20 mouse cellular contexts compared by ENCODE assay signal in genomic region chrX:9909572-9909971, GRCm38 (mm10). TPM values are rescaled to one million over a fixed set of nuclear protein-coding genes. Genes with fewer than 3 reads are reported as not detected.
"Had no signal": no experiment of that assay in that cellular context is flagged by ENCODE, and none has a peak within 500 bp of the region (broad histone marks: within the 10 kb centered on the region; RNA-seq: fewer than 3 reads in every experiment).

No protein-coding gene starts in this region.

- H3K27me3 ChIP-seq: midbrain, embryonic 12.5 days; neural tube, embryonic 13.5 days; neural tube, embryonic 15.5 days had no signal

- H3K4me2 ChIP-seq: lung, embryonic 14.5 days; midbrain, embryonic 12.5 days; neural tube, embryonic 13.5 days; neural tube, embryonic 15.5 days had no signal

- DNase-seq: lung, adult 18-20 months; lung, embryonic 14.5 days; lung, postnatal 10 days; lung, postnatal 4 days; midbrain, embryonic 14.5 days; retina, postnatal 1 day; right cerebral cortex, adult 18-20 months; right cerebral cortex, postnatal 25 days; right cerebral cortex, postnatal 4 days; spleen, adult 18-20 months; thymus, adult 2 months; thymus, postnatal 25 days; thymus, postnatal 4 days had no signal

- H3K9me3 ChIP-seq: midbrain, embryonic 10.5 days; midbrain, embryonic 12.5 days; neural tube, embryonic 13.5 days; neural tube, embryonic 15.5 days had no signal

- H3K27ac ChIP-seq: midbrain, embryonic 10.5 days; midbrain, embryonic 12.5 days; neural tube, embryonic 13.5 days; neural tube, embryonic 15.5 days had no signal

- ATAC-seq: midbrain, embryonic 16.5 days had no signal

- H3K36me3 ChIP-seq: midbrain, embryonic 10.5 days; midbrain, embryonic 12.5 days; neural tube, embryonic 13.5 days; neural tube, embryonic 15.5 days had no signal

- H3K4me1 ChIP-seq: midbrain, embryonic 10.5 days; midbrain, embryonic 12.5 days; neural tube, embryonic 13.5 days; neural tube, embryonic 15.5 days had no signal

- H3K4me3 ChIP-seq: midbrain, embryonic 10.5 days; midbrain, embryonic 12.5 days; myocyte; neural tube, embryonic 13.5 days; neural tube, embryonic 15.5 days had no signal

- H3K9ac ChIP-seq: lung, embryonic 14.5 days; midbrain, embryonic 12.5 days; neural tube, embryonic 13.5 days; neural tube, embryonic 15.5 days had no signal

RNA-seq across cellular contexts. Expression of gene Sytl5, which starts 24.1 kb away (rescaled TPM):
- total RNA-seq: megakaryocyte-erythroid progenitor cell, adult 5-6 weeks had no signal
- polyA plus RNA-seq: thymus, adult 2 months had no signal
